Mouse (Mus musculus) neural tube, embryonic 13.5 days (tissue): ENCODE results near the gene Slc4a1. TPM values are rescaled to one million over a fixed set of nuclear protein-coding genes. Genes with fewer than 3 reads are reported as not detected.

Experiments
- ATAC-seq: fragments of 200-750 bp; cut with Nextera tagmentation; 2 replicates; pipeline ENCODE4 v1.8.0; 2017; ENCODE audit warnings: low read depth, mild to moderate bottlenecking, moderate TSS enrichment, moderate library complexity
- H3K27ac ChIP-seq: fragments of 300-500 bp; sonication (generic); replicated peaks from 2 replicates; pipeline ENCODE4 v1.5.1; 2015; ENCODE audit warnings: moderate library complexity, mild to moderate bottlenecking, inconsistent platforms
- H3K27me3 ChIP-seq: fragments of 300-500 bp; sonication (generic); 2 replicates; pipeline ENCODE4 v1.6.1; 2015; ENCODE audit warnings: mild to moderate bottlenecking, inconsistent platforms
- H3K36me3 ChIP-seq: fragments of 300-500 bp; sonication (generic); 2 replicates; pipeline ENCODE4 v1.6.1; 2015; ENCODE audit warnings: mild to moderate bottlenecking, inconsistent platforms
- H3K4me1 ChIP-seq: fragments of 300-500 bp; sonication (generic); replicated peaks from 2 replicates; pipeline ENCODE4 v1.6.1; 2015; ENCODE audit warnings: inconsistent platforms
- H3K4me2 ChIP-seq: fragments of 300-500 bp; sonication (generic); 2 replicates; pipeline ENCODE4 v1.6.1; 2015; ENCODE audit warnings: inconsistent platforms, mild to moderate bottlenecking, moderate library complexity
- H3K4me3 ChIP-seq: fragments of 300-500 bp; sonication (generic); 2 replicates; pipeline ENCODE4 v1.5.1; 2015; ENCODE audit warnings: mild to moderate bottlenecking, inconsistent platforms
- H3K9ac ChIP-seq: fragments of 300-500 bp; sonication (generic); 2 replicates; pipeline ENCODE4 v1.6.1; 2015; ENCODE audit warnings: moderate library complexity, mild to moderate bottlenecking, inconsistent platforms
- H3K9me3 ChIP-seq: fragments of 300-500 bp; sonication (generic); 2 replicates; pipeline ENCODE4 v1.6.1; 2016; ENCODE audit warnings: inconsistent platforms
- WGBS: fragments of 180-500 bp; shearing (Covaris S2); methylation state at CpG from one replicate; pipeline ENCODE4 v1.1.7; 2015; 5-methylcytosine and 5-hydroxymethylcytosine counted together
- polyA plus RNA-seq: library from polyadenylated mRNA; unstranded; fragments of >200 nt; fragmentation: Nextera tagmentation; extraction: Ambion mirVana; gene quantifications from 2 replicates; pipeline ENCODE4 v1.2.1, GENCODE M21; 2015

Gene Slc4a1
- polyA plus RNA-seq, 1 experiment from 2014 or later, result 4.2 TPM

- Histone ChIP-seq H3K9ac (no peak overlapping the region), H3K9me3 (no peaks in the 10 kb centered on the region), H3K27ac (no peak overlapping the region), H3K4me2 (no peak overlapping the region), H3K27me3 (no peaks in the 10 kb centered on the region), H3K4me1 (no peaks in the 10 kb centered on the region), H3K36me3 (no peaks in the 10 kb centered on the region), H3K4me3 (no peak overlapping the region)
- ATAC-seq, result no peak
- WGBS, result 87% methylated on average over 7 of the region's 7 CpGs
Measured at GRCm38 (mm10) chr11:102327839-102328238, 38.2 kb downstream of the Slc4a1 start.

- no peak overlapping the region for H3K27ac ChIP-seq
- H3K9ac ChIP-seq, result no peak overlapping the region
- ATAC-seq, result no peak
- H3K36me3 ChIP-seq, result no peaks in the 10 kb centered on the region
- WGBS, result 69% methylated on average over 5 of the region's 5 CpGs
- H3K27me3 ChIP-seq, result no peaks in the 10 kb centered on the region
- no peaks in the 10 kb centered on the region for H3K9me3 ChIP-seq
- no peak overlapping the region for H3K4me3 ChIP-seq
- H3K4me1 ChIP-seq, result no peaks in the 10 kb centered on the region
- H3K4me2 ChIP-seq, result no peak overlapping the region
Measured at GRCm38 (mm10) chr11:102327250-102327649, 38.8 kb downstream of the Slc4a1 start.

- no peaks in the 10 kb centered on the region for H3K36me3 ChIP-seq
- no peak overlapping the region for H3K4me3 ChIP-seq
- H3K9ac ChIP-seq, result no peak overlapping the region
- no peak for ATAC-seq
- no peaks in the 10 kb centered on the region for H3K27me3 ChIP-seq
- WGBS, result 90% methylated on average over 1 of the region's 1 CpGs
- H3K4me1 ChIP-seq, result peaks cover 10% of the 10 kb centered on the region
- no peak overlapping the region for H3K4me2 ChIP-seq
- no peak overlapping the region for H3K27ac ChIP-seq
- no peaks in the 10 kb centered on the region for H3K9me3 ChIP-seq
Measured at GRCm38 (mm10) chr11:102323516-102323915, 42.5 kb downstream of the Slc4a1 start.

DNA sequence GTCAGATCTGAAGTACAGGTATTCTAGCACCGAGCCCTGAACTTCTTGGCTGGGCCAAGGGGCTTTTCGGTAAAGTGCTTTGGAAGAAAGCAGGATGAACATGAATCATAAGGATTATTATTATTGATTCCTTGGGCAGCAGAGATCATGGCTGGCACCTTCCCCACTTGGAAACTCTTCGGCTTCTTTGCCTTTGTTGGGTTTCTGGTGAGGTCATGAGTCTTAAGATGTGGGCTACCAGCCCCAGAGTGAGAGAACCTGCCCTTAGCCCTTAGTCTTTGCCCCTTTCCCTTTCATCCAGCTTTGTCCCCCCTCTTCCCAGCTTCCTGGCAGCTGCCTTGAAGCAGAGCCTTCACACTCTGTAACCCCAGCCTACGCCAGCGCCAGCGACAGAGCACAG lies 44.1 kb downstream of the Slc4a1 start:
- ATAC-seq, result no peak
- Histone ChIP-seq H3K36me3 (no peaks in the 10 kb centered on the region), H3K4me2 (no peak overlapping the region), H3K27ac (no peak overlapping the region), H3K27me3 (no peaks in the 10 kb centered on the region), H3K9me3 (no peaks in the 10 kb centered on the region), H3K9ac (no peak overlapping the region), H3K4me1 (peaks cover 10% of the 10 kb centered on the region), H3K4me3 (no peak overlapping the region)
- 81% methylated on average over 6 of the region's 6 CpGs for WGBS

DNA sequence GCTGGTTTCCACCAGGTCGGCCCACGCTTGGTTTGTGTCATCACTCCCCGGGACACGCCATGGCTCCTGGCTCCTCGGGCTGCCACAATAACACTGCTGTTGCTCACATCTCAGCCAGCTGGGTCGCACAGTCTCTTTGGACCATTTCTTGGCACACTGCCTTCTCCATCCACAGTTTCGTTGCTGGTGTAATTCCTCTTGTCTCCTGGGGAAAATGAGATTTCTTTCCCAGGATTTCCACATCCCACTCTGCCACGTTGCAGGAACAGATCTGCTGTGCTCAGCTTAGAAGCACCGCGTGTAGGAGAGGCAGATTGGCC lies 45.4 kb downstream of the Slc4a1 start:
- no peaks in the 10 kb centered on the region for H3K9me3 ChIP-seq

GRCm38 (mm10) chr11:102319941-102320685 lies 45.9 kb downstream of the Slc4a1 start:
- ATAC-seq, result peak; percentile 58
- Histone ChIP-seq H3K4me3 (peak overlapping the region; percentile 99), H3K4me2 (peak overlapping the region; percentile 93), H3K9me3 (no peaks in the 10 kb centered on the region), H3K4me1 (peaks cover 24% of the 10 kb centered on the region), H3K9ac (peak overlapping the region; percentile 100), H3K27ac (peak overlapping the region; percentile 100), H3K36me3 (peaks cover 6% of the 10 kb centered on the region), H3K27me3 (no peaks in the 10 kb centered on the region)
- under 1% methylated on average over 38 of the region's 38 CpGs for WGBS

More for the DNA sequence above, 45.4 kb downstream of the Slc4a1 start:
- WGBS, result 7% methylated on average over 10 of the region's 10 CpGs
- Histone ChIP-seq H3K4me3 (peak overlapping the region; percentile 99), H3K9ac (peak overlapping the region; percentile 100), H3K27ac (peak overlapping the region; percentile 100), H3K4me1 (peaks cover 18% of the 10 kb centered on the region), H3K36me3 (0 out of 2 replicates have a peak, but pooled peaks cover under 1% of the 10 kb centered on the region), H3K4me2 (peak overlapping the region; percentile 93), H3K27me3 (no peaks in the 10 kb centered on the region)
- ATAC-seq, result peak; percentile 40

DNA sequence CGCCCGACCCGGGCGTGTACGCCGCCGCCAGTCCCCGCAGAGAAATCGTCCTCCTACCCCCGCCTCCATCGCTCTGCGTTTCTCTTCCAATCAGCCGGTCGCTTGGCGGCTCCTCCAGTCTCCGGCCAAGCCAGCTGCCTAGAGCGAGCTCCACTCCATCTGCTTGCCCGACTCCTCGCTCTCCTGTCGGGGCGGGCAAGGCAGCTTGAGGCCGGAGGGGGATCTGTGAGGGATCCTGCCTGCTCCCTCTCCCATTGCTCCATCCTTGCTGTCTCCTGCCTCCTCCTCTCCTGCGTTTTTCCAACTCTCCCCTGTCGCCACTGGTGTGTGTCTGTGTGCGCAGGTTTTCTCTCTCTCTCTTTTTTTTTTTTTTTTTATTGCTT lies 46.6 kb downstream of the Slc4a1 start, which contains the start of gene Ubtf:
TSS of gene Ubtf (minus strand) at position 333 of the 383 bp plus-strand sequence.
- peak within 1 kb of the TSS; percentile 93 for H3K4me2 ChIP-seq
- H3K9me3 ChIP-seq, result no peaks in the 10 kb centered on the region
- ATAC-seq, result peak; percentile 2; the same call in 1 of the 2 replicates
- peaks cover 28% of the 10 kb centered on the region for H3K4me1 ChIP-seq
- peak within 1 kb of the TSS; percentile 99 for H3K4me3 ChIP-seq
- 2% methylated on average over 25 of the region's 25 CpGs for WGBS
- peak within 1 kb of the TSS; percentile 100 for H3K27ac ChIP-seq
- H3K9ac ChIP-seq, result peak within 1 kb of the TSS; percentile 100
- H3K36me3 ChIP-seq, result peaks cover 13% of the 10 kb centered on the region
- H3K27me3 ChIP-seq, result no peaks in the 10 kb centered on the region

DNA sequence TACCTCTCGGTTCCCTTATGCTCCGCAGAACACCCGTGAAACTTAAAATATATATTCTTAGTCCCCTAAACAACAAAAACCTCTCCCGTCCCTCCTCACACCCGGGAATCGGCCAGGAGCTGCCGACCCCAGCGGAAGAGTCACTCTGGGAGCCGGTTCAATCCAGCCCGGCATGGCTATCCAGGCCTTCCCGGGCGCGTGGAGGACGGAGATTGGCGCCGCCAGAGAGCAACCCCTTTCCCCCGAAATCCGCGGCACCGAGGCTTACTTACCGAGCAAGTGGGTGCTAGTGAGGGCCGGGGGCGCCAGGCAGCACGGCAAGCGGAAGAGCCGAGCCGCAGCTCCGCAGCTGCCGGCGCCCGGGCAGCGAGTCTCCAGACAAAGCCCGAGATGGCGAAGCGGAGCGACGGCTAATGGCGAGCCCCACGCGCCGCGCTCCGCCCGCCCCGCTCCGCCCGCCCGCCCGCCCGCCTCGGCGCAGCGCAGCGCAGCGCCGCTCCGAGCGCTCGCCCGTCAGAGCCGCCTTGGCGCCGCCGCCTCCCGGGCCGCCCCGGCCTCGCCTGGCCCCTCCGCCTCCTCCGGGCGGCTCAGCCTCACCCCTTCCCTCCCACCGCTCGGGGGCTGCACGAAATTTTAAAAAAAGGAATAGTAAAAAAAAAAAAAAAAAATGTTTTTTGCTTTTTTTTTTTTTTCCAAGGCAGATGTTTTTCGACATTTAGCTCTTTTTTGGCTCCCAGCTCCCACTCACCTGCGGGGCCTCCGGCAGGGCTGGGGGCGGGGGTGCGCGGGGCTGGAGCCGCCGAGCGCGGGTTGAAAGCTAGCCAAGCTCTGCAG lies 47.2 kb downstream of the Slc4a1 start:
- H3K4me3 ChIP-seq, result peak overlapping the region; percentile 99
- no peaks in the 10 kb centered on the region for H3K9me3 ChIP-seq
- no peak for ATAC-seq
- H3K4me2 ChIP-seq, result peak overlapping the region; percentile 93
- peak overlapping the region; percentile 100 for H3K9ac ChIP-seq
- under 1% methylated on average over 82 of the region's 84 CpGs for WGBS
- peak overlapping the region; percentile 100 for H3K27ac ChIP-seq
- H3K27me3 ChIP-seq, result no peaks in the 10 kb centered on the region
- H3K4me1 ChIP-seq, result peaks cover 28% of the 10 kb centered on the region
- peaks cover 19% of the 10 kb centered on the region for H3K36me3 ChIP-seq

DNA sequence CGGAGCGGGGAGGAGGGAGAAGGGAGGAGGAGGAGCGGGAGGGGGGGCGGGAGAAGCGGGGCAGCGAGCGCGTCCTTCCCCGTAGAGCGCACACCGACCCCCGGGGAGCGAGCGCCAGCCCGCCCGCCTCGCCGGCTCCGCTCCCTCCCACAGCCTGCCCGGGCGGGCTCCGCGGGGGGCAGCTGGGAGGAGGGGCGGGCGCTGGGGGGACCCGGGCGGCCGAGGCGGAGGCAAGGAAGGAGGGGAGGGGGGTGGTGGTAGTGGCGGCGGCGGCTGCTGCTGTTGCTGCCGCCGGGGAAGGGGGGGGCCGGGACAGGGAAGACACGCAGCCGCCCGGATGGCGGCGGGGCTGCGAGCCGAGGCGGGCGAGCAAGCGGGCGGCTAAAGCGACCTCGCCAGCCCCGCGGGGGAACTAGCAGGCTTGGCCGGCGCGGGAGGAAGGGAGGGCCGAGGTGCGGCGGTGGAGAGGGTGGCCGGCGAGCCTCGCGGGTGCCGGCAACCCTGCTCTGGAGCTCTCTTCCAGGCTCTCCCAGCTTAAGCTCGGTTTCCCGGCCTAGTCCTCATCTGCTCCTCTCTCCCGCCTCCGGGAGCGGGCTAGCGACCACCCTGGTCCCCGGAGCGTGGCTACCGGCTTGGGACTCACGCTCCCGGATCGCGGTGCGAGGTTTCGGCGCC lies 48.0 kb downstream of the Slc4a1 start:
- no peaks in the 10 kb centered on the region for H3K9me3 ChIP-seq
- peak overlapping the region; percentile 100 for H3K27ac ChIP-seq
- WGBS, result under 1% methylated on average over 29 of the region's 77 CpGs
- peaks cover 26% of the 10 kb centered on the region for H3K36me3 ChIP-seq
- peak; percentile 45 for ATAC-seq
- H3K4me1 ChIP-seq, result peaks cover 28% of the 10 kb centered on the region
- no peaks in the 10 kb centered on the region for H3K27me3 ChIP-seq
- H3K4me3 ChIP-seq, result peak overlapping the region; percentile 99
- peak overlapping the region; percentile 93 for H3K4me2 ChIP-seq
- H3K9ac ChIP-seq, result peak overlapping the region; percentile 100

DNA sequence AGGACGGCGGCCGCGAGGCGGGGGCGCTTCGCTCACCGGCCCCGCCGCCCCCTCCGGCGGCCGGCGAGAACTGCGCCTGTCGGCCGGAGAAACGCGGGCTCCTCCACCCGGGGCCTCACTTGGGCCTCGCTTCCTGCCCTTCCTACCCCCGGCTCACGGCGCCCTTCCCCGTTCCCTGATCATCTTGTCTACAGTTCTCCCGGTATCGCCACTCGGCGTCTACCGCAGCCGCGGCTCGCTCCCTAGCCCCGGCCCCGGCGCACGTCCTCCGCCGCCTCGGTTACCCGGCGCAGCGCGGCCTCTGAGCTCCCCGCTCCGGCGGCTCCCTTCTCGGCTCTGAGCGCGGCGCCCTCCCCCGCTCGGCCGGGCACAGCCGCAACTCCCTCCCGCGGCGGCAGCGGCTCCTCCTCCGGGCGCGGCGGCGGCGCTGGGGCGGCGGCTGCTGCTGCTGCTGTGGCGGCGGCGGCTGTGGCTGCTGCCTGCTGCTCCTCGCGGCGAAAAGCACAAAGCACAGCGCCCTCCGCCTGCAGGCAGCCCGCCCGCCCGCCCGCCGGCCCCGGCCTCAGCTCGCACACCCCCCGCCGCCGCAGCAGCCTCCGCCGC lies 48.6 kb downstream of the Slc4a1 start:
- ATAC-seq, result peak; percentile 16
- Histone ChIP-seq H3K9ac (peak overlapping the region; percentile 100), H3K27me3 (no peaks in the 10 kb centered on the region), H3K9me3 (no peaks in the 10 kb centered on the region), H3K4me2 (peak overlapping the region; percentile 93), H3K4me3 (peak overlapping the region; percentile 99), H3K36me3 (peaks cover 33% of the 10 kb centered on the region), H3K27ac (peak overlapping the region; percentile 100), H3K4me1 (peaks cover 28% of the 10 kb centered on the region)
- under 1% methylated on average over 76 of the region's 87 CpGs for WGBS

GRCm38 (mm10) chr11:102316572-102317297 lies 49.3 kb downstream of the Slc4a1 start:
- H3K9ac ChIP-seq, result peak overlapping the region; percentile 100
- H3K27me3 ChIP-seq, result no peaks in the 10 kb centered on the region
- peak overlapping the region; percentile 100 for H3K27ac ChIP-seq
- H3K36me3 ChIP-seq, result peaks cover 39% of the 10 kb centered on the region
- peaks cover 28% of the 10 kb centered on the region for H3K4me1 ChIP-seq
- peak overlapping the region; percentile 93 for H3K4me2 ChIP-seq
- ATAC-seq, result peak; percentile 32
- no peaks in the 10 kb centered on the region for H3K9me3 ChIP-seq
- WGBS, result 1% methylated on average over 51 of the region's 80 CpGs
- H3K4me3 ChIP-seq, result peak overlapping the region; percentile 99
